Mouse (Mus musculus) liver, adult 2 months (tissue): ENCODE data around the gene Rps3.

Experiments used
- CTCF ChIP-seq: fragments of 200-500 bp; IDR thresholded peaks from 2 replicates; pipeline ENCODE4 v1.5.1; 2011; ENCODE audit warnings: low read depth, low read length, control low read depth
- POLR2A ChIP-seq: fragments of 200-500 bp; IDR thresholded peaks from 2 replicates; pipeline ENCODE4 v1.6.1; 2011; ENCODE audit warnings: low read length, control low read depth; ENCODE audit not compliant: insufficient read depth; ENCODE audit errors: extremely low read depth

DNA sequence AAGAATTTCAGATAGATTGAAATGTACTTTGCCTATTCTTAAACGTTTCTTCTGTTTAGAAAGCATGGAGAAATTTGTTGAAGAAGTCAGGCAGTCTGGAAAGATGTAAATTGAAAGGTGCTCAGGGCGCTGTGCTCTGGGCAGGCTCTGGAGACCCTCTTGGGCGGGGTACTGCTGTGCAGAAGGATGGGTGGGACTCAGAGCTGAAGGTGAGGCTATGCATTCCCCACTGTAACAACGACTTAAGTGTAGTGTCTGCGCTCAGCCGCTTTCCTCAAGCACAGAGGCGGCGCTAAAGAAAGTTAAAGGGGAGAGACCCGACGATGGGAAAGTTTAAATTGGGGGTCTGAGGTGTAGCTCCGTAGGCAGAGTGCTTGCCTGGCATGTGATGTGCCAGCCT lies 53.3 kb downstream of the Rps3 start:
- no peak for TF ChIP-seq CTCF
- TF ChIP-seq POLR2A = no peak
